ENCODE assay signal across 16 mouse cellular contexts in genomic region chr6:5099842-5100241, GRCm38 (mm10).
"Had no signal": no experiment of that assay in that cellular context is flagged by ENCODE, and none has a peak within 500 bp of the region (broad histone marks: within the 10 kb centered on the region; RNA-seq: fewer than 3 reads in every experiment).

No protein-coding gene starts in this region.

- H3K36me3 ChIP-seq: limb, embryonic 15.5 days; midbrain, embryonic 13.5 days; neural tube, embryonic 12.5 days had no signal

- H3K27me3 ChIP-seq: limb, embryonic 15.5 days; midbrain, embryonic 13.5 days; neural tube, embryonic 12.5 days had no signal

- H3K4me2 ChIP-seq: limb, embryonic 15.5 days; midbrain, embryonic 13.5 days; neural tube, embryonic 12.5 days had no signal

- H3K9ac ChIP-seq: limb, embryonic 15.5 days; liver, embryonic 14.5 days; midbrain, embryonic 13.5 days; neural tube, embryonic 12.5 days had no signal

- ATAC-seq: hindbrain, embryonic 16.5 days; midbrain, embryonic 13.5 days had no signal

- H3K9me3 ChIP-seq: limb, embryonic 15.5 days; midbrain, embryonic 13.5 days; neural tube, embryonic 12.5 days had no signal

- H3K27ac ChIP-seq: kidney, postnatal 0 days; limb, embryonic 15.5 days; liver, embryonic 14.5 days; midbrain, embryonic 13.5 days; neural tube, embryonic 12.5 days had no signal

- H3K4me3 ChIP-seq: limb, embryonic 15.5 days; midbrain, embryonic 13.5 days; myocyte; neural tube, embryonic 12.5 days had no signal

- DNase-seq: kidney, adult 11 months; kidney, adult 9 months; kidney, postnatal 36 days; layer of hippocampus, adult 9-11 months; layer of hippocampus, postnatal 36 days; lung, adult 18-20 months; right cerebral cortex, adult 18-20 months; right cerebral cortex, postnatal 25 days; thymus, postnatal 36 days had no signal
